Mouse (Mus musculus) testis, adult 2 months (tissue): ENCODE data around the gene Gramd1b. TPM values are rescaled to one million over a fixed set of nuclear protein-coding genes. Genes with fewer than 3 reads are reported as not detected.

Source experiments
- H3K27ac ChIP-seq: fragments of 200-500 bp; 2 replicates; pipeline ENCODE4 v1.5.1; 2012; ENCODE audit warnings: low read depth, low read length; ENCODE audit not compliant: control insufficient read depth, insufficient read depth
- H3K27me3 ChIP-seq: fragments of 200-500 bp; 2 replicates; pipeline ENCODE4 v1.6.1; 2012; ENCODE audit warnings: mild to moderate bottlenecking, low read length, moderate library complexity; ENCODE audit not compliant: control insufficient read depth, insufficient read depth
- H3K36me3 ChIP-seq: fragments of 200-500 bp; 2 replicates; pipeline ENCODE4 v1.6.1; 2012; ENCODE audit warnings: mild to moderate bottlenecking, low read length; ENCODE audit not compliant: control insufficient read depth, insufficient read depth
- H3K4me1 ChIP-seq: fragments of 200-500 bp; 2 replicates; pipeline ENCODE4 v1.6.1; 2012; ENCODE audit warnings: low read length; ENCODE audit not compliant: control insufficient read depth, insufficient read depth
- H3K4me3 ChIP-seq: fragments of 200-500 bp; 2 replicates; pipeline ENCODE4 v1.5.1; 2012; ENCODE audit warnings: low read depth, mild to moderate bottlenecking, low read length, moderate library complexity, mixed read lengths; ENCODE audit not compliant: control insufficient read depth
- CTCF ChIP-seq: fragments of 200-500 bp; IDR thresholded peaks from 2 replicates; pipeline ENCODE4 v1.5.1; 2012; ENCODE audit warnings: low read depth, mild to moderate bottlenecking, inconsistent platforms, low read length, moderate library complexity; ENCODE audit not compliant: control insufficient read depth, insufficient read depth, insufficient replicate concordance
- POLR2A ChIP-seq: fragments of 200-500 bp; IDR thresholded peaks from 2 replicates; pipeline ENCODE4 v1.6.1; 2012; ENCODE audit warnings: low read depth, mild to moderate bottlenecking, inconsistent platforms, low read length, moderate library complexity; ENCODE audit not compliant: control insufficient read depth
- polyA plus RNA-seq: library from polyadenylated mRNA; depleted of rRNA; stranded (reverse); fragments of >200 nt; gene quantifications from 2 replicates; pipeline ENCODE4 v1.2.3, GENCODE M21; 2012

The Gramd1b gene
- polyA plus RNA-seq, 1 experiment, result 143 TPM

GRCm38 (mm10) chr9:40345493-40346231 lies 185.5 kb downstream of the Gramd1b start:
- TF ChIP-seq POLR2A (no peak), CTCF (no peak)
- Histone ChIP-seq H3K4me1 (peaks cover 5% of the 10 kb centered on the region), H3K36me3 (no peaks in the 10 kb centered on the region), H3K4me3 (no peak overlapping the region), H3K27me3 (no peaks in the 10 kb centered on the region), H3K27ac (no peak overlapping the region)

GRCm38 (mm10) chr9:40344801-40345492 lies 186.2 kb downstream of the Gramd1b start:
- no peak overlapping the region for H3K4me3 ChIP-seq
- TF ChIP-seq POLR2A, result no peak
- no peak for TF ChIP-seq CTCF
- no peaks in the 10 kb centered on the region for H3K36me3 ChIP-seq
- H3K27ac ChIP-seq, result no peak overlapping the region
- H3K27me3 ChIP-seq, result no peaks in the 10 kb centered on the region
- H3K4me1 ChIP-seq, result peaks cover 9% of the 10 kb centered on the region

- H3K27ac ChIP-seq, result no peak overlapping the region
- H3K4me3 ChIP-seq, result no peak overlapping the region
- peaks cover 13% of the 10 kb centered on the region for H3K4me1 ChIP-seq
- H3K36me3 ChIP-seq, result no peaks in the 10 kb centered on the region
- no peaks in the 10 kb centered on the region for H3K27me3 ChIP-seq
- no peak for TF ChIP-seq POLR2A
- TF ChIP-seq CTCF, result no peak
Observed at GRCm38 (mm10) chr9:40343828-40344227, 187.4 kb downstream of the Gramd1b start.

- H3K27ac ChIP-seq, result no peak overlapping the region
- H3K36me3 ChIP-seq, result no peaks in the 10 kb centered on the region
- no peaks in the 10 kb centered on the region for H3K27me3 ChIP-seq
- TF ChIP-seq POLR2A (no peak), CTCF (no peak)
- peaks cover 13% of the 10 kb centered on the region for H3K4me1 ChIP-seq
- no peak overlapping the region for H3K4me3 ChIP-seq
Observed at GRCm38 (mm10) chr9:40343053-40343652, 188.0 kb downstream of the Gramd1b start.

GRCm38 (mm10) chr9:40342101-40342500 lies 189.1 kb downstream of the Gramd1b start:
- Histone ChIP-seq H3K27me3 (no peaks in the 10 kb centered on the region), H3K4me1 (peaks cover 13% of the 10 kb centered on the region), H3K36me3 (no peaks in the 10 kb centered on the region), H3K27ac (peak overlapping the region; percentile 83), H3K4me3 (peak overlapping the region; percentile 8)
- TF ChIP-seq POLR2A, result no peak
- TF ChIP-seq CTCF, result no peak

- H3K27ac ChIP-seq, result peak overlapping the region; percentile 56
- H3K4me1 ChIP-seq, result peaks cover 18% of the 10 kb centered on the region
- H3K4me3 ChIP-seq, result peak overlapping the region; percentile 72
- H3K36me3 ChIP-seq, result no peaks in the 10 kb centered on the region; the same call in 1 of the 2 replicates
- TF ChIP-seq POLR2A (peak; percentile 47; the same call in 1 of the 2 replicates), CTCF (no peak)
- H3K27me3 ChIP-seq, result no peaks in the 10 kb centered on the region
Observed at GRCm38 (mm10) chr9:40339578-40339977, 191.6 kb downstream of the Gramd1b start.

GRCm38 (mm10) chr9:40337131-40337820 lies 193.9 kb downstream of the Gramd1b start:
- no peak for TF ChIP-seq CTCF
- TF ChIP-seq POLR2A, result no peak
- Histone ChIP-seq H3K36me3 (peaks cover 2% of the 10 kb centered on the region; the same call in 1 of the 2 replicates), H3K27ac (no peak overlapping the region), H3K27me3 (no peaks in the 10 kb centered on the region), H3K4me1 (peaks cover 18% of the 10 kb centered on the region), H3K4me3 (no peak overlapping the region)
